Mouse (Mus musculus) liver, embryonic 13.5 days (tissue): ENCODE results near the gene Aoc3. TPM values are rescaled to one million over a fixed set of nuclear protein-coding genes. Genes with fewer than 3 reads are reported as not detected.
"Not testable (repeated sequence)": the region's sequence is repeated elsewhere in the genome, so short reads cannot be mapped to it uniquely, and the experiment has no call there.

Experiments used
- ATAC-seq: fragments of 200-750 bp; cut with Nextera tagmentation; 2 replicates; pipeline ENCODE4 v1.8.0; 2017; ENCODE audit warnings: low read depth, mild to moderate bottlenecking, moderate number of reproducible peaks, moderate library complexity
- DNase-seq: peaks from one replicate; pipeline ENCODE4 v3.0.0; 2022
- H3K27ac ChIP-seq: fragments of 300-500 bp; sonication (generic); 2 replicates; pipeline ENCODE4 v1.5.1; 2015; ENCODE audit warnings: moderate library complexity, mild to moderate bottlenecking, inconsistent platforms
- H3K27me3 ChIP-seq: fragments of 300-500 bp; sonication (generic); 2 replicates; pipeline ENCODE4 v1.6.1; 2015; ENCODE audit warnings: mild to moderate bottlenecking, inconsistent platforms
- H3K36me3 ChIP-seq: fragments of 300-500 bp; sonication (generic); 2 replicates; pipeline ENCODE4 v1.6.1; 2015; ENCODE audit warnings: mild to moderate bottlenecking, inconsistent platforms
- H3K4me1 ChIP-seq: fragments of 300-500 bp; sonication (generic); replicated peaks from 2 replicates; pipeline ENCODE4 v1.6.1; 2015; ENCODE audit warnings: inconsistent platforms
- H3K4me2 ChIP-seq: fragments of 300-500 bp; sonication (generic); 2 replicates; pipeline ENCODE4 v1.6.1; 2015; ENCODE audit warnings: inconsistent platforms, mild to moderate bottlenecking, moderate library complexity
- H3K4me3 ChIP-seq: fragments of 300-500 bp; sonication (generic); replicated peaks from 2 replicates; pipeline ENCODE4 v1.5.1; 2015; ENCODE audit warnings: mild to moderate bottlenecking, inconsistent platforms
- H3K9ac ChIP-seq: fragments of 300-500 bp; sonication (generic); 2 replicates; pipeline ENCODE4 v1.6.1; 2015; ENCODE audit warnings: mild to moderate bottlenecking, inconsistent platforms
- H3K9me3 ChIP-seq: fragments of 300-500 bp; sonication (generic); replicated peaks from 2 replicates; pipeline ENCODE4 v1.6.1; 2016; ENCODE audit warnings: inconsistent platforms
- WGBS: fragments of 180-500 bp; shearing (Covaris S2); methylation state at CpG from one replicate; pipeline ENCODE4 v1.1.7; 2015; ENCODE audit not compliant: insufficient replicate concordance; 5-methylcytosine and 5-hydroxymethylcytosine counted together
- polyA plus RNA-seq: library from polyadenylated mRNA; unstranded; fragments of >200 nt; fragmentation: Nextera tagmentation; extraction: Ambion mirVana; gene quantifications from 2 replicates; pipeline ENCODE4 v1.2.1, GENCODE M21; 2015

Gene Aoc3
- polyA plus RNA-seq, 1 experiment from 2014 or later: 0.07 TPM

DNA sequence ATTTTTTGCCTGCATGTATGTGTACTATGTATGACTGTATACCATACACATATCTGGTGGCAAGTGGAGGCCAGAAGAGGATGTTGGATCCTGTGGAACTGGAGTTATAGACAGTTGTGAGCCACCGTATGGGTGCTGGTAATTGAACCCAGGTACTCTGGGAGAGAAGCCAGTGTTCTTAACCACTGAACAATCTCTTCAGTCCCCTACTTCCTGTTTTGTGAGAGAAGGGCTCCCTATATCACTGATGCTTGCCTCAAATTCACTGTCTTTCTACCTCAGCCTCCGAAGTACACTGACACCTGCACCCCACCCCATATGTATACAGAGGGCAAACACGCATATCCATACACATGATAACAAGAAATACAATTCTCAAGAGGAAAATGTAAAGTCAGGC, 19.3 kb upstream of the Aoc3 start:
- Histone ChIP-seq H3K27ac (peak overlapping the region; percentile 49), H3K4me2 (no peak overlapping the region), H3K9ac (no peak overlapping the region), H3K4me3 (no peak overlapping the region), H3K36me3 (no peaks in the 10 kb centered on the region), H3K4me1 (peaks cover 30% of the 10 kb centered on the region), H3K27me3 (peaks cover 10% of the 10 kb centered on the region), H3K9me3 (no peaks in the 10 kb centered on the region)
- 61% methylated on average over 3 of the region's 3 CpGs for WGBS
- DNase-seq: no peak
- no peak for ATAC-seq

DNA sequence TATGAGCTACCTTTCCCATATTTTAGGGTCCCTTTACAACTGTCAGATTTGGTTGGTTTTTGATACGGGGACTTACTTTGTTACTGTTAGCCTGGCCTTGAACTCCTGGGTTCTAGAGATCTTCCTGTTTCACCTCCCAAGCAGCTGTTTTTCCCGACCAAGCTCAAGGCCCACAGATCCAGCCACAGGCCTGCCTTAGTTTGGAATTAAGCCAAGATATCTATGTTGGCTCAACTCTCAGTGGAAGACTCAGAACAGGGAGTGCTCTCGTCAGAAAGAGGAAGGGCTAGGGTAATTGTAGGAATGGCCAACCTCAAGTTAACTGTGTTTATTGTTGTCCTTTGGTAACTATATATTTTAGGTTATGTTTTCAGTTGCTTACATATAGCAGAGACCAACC, 18.3 kb upstream of the Aoc3 start:
- WGBS: 43% methylated on average over 3 of the region's 3 CpGs
- H3K36me3 ChIP-seq: no peaks in the 10 kb centered on the region
- H3K9ac ChIP-seq: no peak overlapping the region
- no peaks in the 10 kb centered on the region for H3K9me3 ChIP-seq
- H3K4me1 ChIP-seq: peaks cover 33% of the 10 kb centered on the region
- H3K4me2 ChIP-seq: no peak overlapping the region
- no peak overlapping the region for H3K4me3 ChIP-seq
- H3K27me3 ChIP-seq: no peaks in the 10 kb centered on the region
- DNase-seq (no peak), ATAC-seq (no peak)
- peak overlapping the region; percentile 25; the same call in 1 of the 2 replicates for H3K27ac ChIP-seq

DNA sequence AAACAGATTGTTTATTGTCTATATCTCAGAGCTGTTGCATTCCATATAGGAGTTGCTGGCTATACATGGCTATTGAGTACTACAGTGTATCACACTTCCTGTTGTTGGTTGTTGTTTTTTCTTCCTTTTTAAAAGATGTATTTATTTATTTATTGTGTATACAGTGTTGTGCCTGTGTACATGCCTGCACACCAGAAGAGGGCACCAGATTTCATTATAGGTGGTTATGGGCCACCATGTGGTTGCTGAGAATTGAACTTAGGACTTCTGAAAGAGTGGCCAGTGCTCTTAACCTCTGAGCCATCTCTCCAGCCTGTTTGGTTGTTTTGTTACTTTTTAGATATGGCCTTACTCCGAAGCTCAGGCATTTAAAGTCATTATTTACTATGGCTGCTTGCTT, 15.8 kb upstream of the Aoc3 start:
- Histone ChIP-seq H3K27me3 (no peaks in the 10 kb centered on the region), H3K9me3 (no peaks in the 10 kb centered on the region), H3K4me2 (peak overlapping the region; percentile 72), H3K9ac (no peak overlapping the region), H3K27ac (peak overlapping the region; percentile 96), H3K36me3 (peaks cover 22% of the 10 kb centered on the region), H3K4me3 (no peak overlapping the region), H3K4me1 (peaks cover 51% of the 10 kb centered on the region)
- ATAC-seq (no peak), DNase-seq (no peak)
- WGBS: 93% methylated on average over 1 of the region's 1 CpGs

DNA sequence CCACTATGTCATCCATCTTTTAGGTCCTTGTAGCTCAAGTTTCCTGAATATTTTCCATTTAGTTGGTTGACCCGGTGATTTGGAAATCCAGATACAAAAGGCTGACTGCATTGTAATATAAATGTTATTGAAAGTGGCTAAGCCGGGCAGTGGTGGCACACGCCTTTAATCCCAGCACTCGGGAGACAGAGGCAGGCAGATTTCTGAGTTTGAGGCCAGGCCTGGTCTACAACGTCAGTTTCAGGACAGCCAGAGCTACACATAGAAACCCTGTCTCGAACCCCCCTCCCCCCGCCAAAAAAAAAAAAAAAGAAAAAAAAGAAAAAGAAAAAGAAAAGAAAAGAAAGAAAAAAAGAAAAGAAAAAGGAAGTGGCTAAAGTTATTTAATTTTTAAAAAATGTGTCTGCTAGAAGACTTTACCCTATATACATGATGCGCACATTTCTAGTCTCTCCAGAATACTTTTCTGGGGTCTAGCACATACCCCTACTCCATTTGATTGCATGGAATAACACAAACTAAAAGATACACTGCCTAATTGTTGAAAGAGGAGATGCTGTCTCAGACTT, 15.2 kb upstream of the Aoc3 start:
- H3K9ac ChIP-seq: peak overlapping the region; percentile 99
- H3K4me1 ChIP-seq: peaks cover 52% of the 10 kb centered on the region
- H3K4me2 ChIP-seq: peak overlapping the region; percentile 72
- ATAC-seq (no peak), DNase-seq (no peak)
- no peaks in the 10 kb centered on the region for H3K27me3 ChIP-seq
- H3K27ac ChIP-seq: peak overlapping the region; percentile 96
- 56% methylated on average over 8 of the region's 8 CpGs for WGBS
- H3K9me3 ChIP-seq: no peaks in the 10 kb centered on the region
- H3K4me3 ChIP-seq: peak overlapping the region; percentile 98
- H3K36me3 ChIP-seq: peaks cover 28% of the 10 kb centered on the region

DNA sequence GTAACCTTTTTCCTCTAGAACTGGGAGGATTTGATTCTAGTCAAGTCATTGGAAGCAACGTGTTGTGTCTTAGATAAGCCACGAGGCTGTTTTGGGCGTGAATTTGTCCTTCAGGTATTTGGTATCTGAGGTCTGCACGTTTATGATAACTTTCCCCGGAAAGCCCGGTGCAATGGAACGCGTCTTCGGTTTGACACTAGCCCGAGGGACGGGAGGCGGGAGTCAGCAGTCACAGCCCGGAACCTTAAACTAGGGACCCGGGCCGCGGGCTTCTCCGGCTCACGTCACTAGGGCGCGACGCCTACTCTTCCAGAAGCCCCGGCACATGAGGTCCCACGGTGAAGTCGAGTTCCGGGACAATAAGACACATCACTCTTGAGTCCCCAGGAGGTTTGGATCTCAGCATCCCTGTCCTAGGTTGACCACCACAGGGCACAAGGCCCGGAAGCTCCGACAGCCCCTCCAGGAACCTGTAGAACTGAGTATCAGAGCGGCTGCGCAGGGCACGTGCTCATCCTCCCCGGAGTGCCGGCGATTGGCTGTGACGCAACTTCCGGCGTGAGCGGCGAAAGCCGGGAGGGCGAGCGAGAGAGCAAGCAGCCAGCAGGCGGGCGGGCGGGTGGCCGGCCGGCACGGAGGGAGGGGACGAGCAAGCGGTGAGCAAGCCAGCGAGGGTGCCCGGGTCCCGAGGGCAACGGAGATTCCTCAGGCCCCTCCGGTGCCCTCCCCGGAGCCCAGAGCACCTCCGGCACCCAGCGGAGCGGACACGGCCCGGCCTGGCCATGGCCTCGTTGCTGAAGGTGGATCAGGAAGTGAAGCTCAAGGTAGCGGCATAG, 14.5 kb upstream of the Aoc3 start, which contains the start of gene Psme3:
Gene Psme3 (plus strand): TSS at position 549 of the 836 bp plus-strand sequence.
- peak within 1 kb of the TSS; percentile 98 for H3K4me3 ChIP-seq

DNA sequence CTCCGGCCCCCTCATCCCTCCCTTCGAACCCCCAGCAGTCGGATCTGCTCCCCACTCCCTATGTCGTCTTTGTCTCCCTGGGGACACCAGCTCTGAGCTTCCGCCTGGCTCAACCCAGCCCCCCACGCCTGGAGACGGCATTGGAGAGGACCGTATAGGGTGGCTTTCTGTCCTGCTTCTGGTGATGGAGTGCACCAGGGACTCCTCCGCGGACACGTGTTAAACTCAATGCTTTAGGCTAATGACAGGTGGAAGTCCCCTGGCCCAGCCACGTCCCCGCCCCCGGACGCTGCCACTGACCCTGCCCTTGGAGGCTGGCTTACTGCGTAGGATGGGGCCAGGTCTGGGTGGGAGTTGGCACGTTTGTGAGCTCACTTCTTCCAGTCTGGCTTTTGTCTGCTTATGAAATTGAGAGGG, 13.9 kb upstream of the Aoc3 start:
- DNase-seq (peak; percentile 65), ATAC-seq (peak; percentile 62)
- no peaks in the 10 kb centered on the region for H3K9me3 ChIP-seq
- no peaks in the 10 kb centered on the region for H3K27me3 ChIP-seq
- WGBS: under 1% methylated on average over 17 of the region's 17 CpGs
- peak overlapping the region; percentile 99 for H3K9ac ChIP-seq
- H3K27ac ChIP-seq: peak overlapping the region; percentile 96
- H3K4me1 ChIP-seq: peaks cover 52% of the 10 kb centered on the region
- peak overlapping the region; percentile 72 for H3K4me2 ChIP-seq
- peak overlapping the region; percentile 98 for H3K4me3 ChIP-seq
- peaks cover 41% of the 10 kb centered on the region for H3K36me3 ChIP-seq

More for the DNA sequence above, 14.5 kb upstream of the Aoc3 start, which contains the start of gene Psme3:
- peaks cover 35% of the 10 kb centered on the region for H3K36me3 ChIP-seq
- under 1% methylated on average over 62 of the region's 62 CpGs for WGBS
- peaks cover 52% of the 10 kb centered on the region for H3K4me1 ChIP-seq
- H3K9ac ChIP-seq: peak within 1 kb of the TSS; percentile 99
- H3K27ac ChIP-seq: peak within 1 kb of the TSS; percentile 96
- ATAC-seq (peak; percentile 90), DNase-seq (peak; percentile 90)
- no peaks in the 10 kb centered on the region for H3K9me3 ChIP-seq
- H3K27me3 ChIP-seq: no peaks in the 10 kb centered on the region
- H3K4me2 ChIP-seq: peak within 1 kb of the TSS; percentile 72

DNA sequence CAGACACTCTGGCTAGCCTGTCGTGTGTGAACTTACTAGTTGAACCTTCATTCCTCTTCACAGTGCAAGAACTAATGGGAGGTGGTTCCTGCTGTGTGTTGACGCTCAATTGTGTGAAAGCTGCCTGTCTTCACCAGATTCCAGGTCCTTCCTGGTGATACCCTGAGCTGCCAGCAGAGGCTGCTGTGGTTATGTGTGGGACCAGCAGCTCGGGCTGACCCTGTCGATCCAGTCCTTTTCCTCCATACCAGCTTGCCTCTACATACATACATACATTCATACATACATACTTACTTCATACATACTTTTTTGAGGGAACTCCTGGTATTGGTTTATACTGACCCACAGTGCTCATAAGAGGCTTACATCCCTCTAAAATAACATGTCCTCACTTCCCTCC, 6.8 kb upstream of the Aoc3 start:
- Histone ChIP-seq H3K9me3 (no peaks in the 10 kb centered on the region), H3K4me3 (no peak overlapping the region), H3K27me3 (no peaks in the 10 kb centered on the region), H3K4me2 (no peak overlapping the region), H3K27ac (no peak overlapping the region), H3K4me1 (peaks cover 10% of the 10 kb centered on the region), H3K9ac (no peak overlapping the region), H3K36me3 (peaks cover 88% of the 10 kb centered on the region)
- WGBS: 49% methylated on average over 4 of the region's 4 CpGs
- DNase-seq: peak; percentile 48
- ATAC-seq: peak; percentile 30; the same call in 1 of the 2 replicates

DNA sequence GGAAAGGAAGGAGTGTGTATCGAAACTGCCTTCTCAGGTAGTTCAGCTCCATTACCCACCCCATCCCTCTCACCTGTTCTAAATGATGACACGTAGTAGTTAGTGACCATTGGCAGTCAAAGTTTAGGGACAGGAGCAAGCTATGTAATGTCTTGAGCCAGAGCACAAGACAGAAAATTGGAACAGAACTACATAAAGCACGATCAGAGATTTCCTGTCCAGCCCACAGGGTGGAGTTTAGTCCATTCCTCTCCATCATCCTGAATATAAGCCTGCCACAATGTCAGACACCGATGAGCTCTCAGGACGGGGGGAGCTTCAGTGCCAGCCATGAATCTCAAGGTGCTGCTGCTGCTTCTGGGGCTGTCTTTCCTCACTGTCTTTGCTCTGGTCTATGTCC, 5.6 kb upstream of the Aoc3 start, which contains the start of gene Aoc2:
Gene Aoc2 (plus strand): TSS at position 301 of the 400 bp plus-strand sequence.
- Histone ChIP-seq H3K4me3 (no peak within 1 kb of the TSS), H3K4me1 (no peaks in the 10 kb centered on the region), H3K27me3 (no peaks in the 10 kb centered on the region), H3K27ac (no peak within 1 kb of the TSS), H3K9ac (no peak within 1 kb of the TSS), H3K36me3 (peaks cover 82% of the 10 kb centered on the region), H3K9me3 (no peaks in the 10 kb centered on the region), H3K4me2 (no peak within 1 kb of the TSS)
- WGBS: 82% methylated on average over 5 of the region's 5 CpGs
- DNase-seq: no peak
- ATAC-seq: no peak

DNA sequence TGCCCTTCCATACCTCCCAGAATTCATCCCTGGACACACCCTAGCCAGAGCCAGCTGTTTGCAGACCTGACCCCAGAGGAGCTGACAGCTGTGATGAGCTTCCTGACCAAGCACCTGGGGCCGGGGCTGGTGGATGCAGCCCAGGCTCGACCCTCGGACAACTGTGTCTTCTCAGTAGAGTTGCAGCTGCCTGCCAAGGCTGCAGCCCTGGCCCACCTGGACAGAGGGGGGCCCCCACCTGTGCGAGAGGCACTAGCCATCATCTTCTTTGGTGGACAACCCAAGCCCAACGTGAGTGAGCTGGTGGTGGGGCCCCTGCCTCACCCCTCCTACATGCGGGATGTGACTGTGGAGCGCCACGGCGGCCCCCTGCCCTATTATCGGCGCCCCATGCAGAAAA, 5.2 kb upstream of the Aoc3 start:
- peaks cover 78% of the 10 kb centered on the region for H3K36me3 ChIP-seq
- WGBS: 86% methylated on average over 11 of the region's 11 CpGs
- not testable (repeated sequence) for H3K4me1 ChIP-seq, H3K27ac ChIP-seq, H3K9me3 ChIP-seq, H3K4me3 ChIP-seq, DNase-seq, H3K9ac ChIP-seq, H3K27me3 ChIP-seq, H3K4me2 ChIP-seq
- ATAC-seq: 0 out of 2 replicates have a peak, but pooled peaks have one; percentile 11

DNA sequence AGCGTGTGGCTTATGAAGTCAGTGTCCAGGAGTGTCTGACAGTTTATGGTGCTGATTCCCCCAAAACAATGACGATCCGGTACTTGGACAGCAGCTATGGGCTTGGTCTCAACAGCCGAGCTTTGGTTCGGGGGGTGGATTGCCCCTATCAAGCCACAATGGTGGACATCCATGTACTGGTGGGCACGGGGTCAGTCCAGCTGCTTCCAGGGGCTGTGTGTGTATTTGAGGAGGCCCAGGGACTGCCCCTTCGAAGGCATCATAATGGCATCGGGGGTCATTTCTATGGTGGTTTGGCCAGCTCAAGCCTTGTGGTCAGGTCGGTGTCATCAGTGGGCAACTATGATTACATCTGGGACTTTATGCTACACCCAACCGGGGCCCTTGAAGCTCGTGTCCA, 4.3 kb upstream of the Aoc3 start:
- 81% methylated on average over 11 of the region's 11 CpGs for WGBS
- Histone ChIP-seq H3K27ac (no peak overlapping the region), H3K27me3 (no peaks in the 10 kb centered on the region), H3K4me1 (no peaks in the 10 kb centered on the region), H3K4me2 (no peak overlapping the region), H3K9ac (no peak overlapping the region), H3K4me3 (no peak overlapping the region), H3K9me3 (no peaks in the 10 kb centered on the region), H3K36me3 (peaks cover 68% of the 10 kb centered on the region)
- ATAC-seq (no peak), DNase-seq (no peak)

DNA sequence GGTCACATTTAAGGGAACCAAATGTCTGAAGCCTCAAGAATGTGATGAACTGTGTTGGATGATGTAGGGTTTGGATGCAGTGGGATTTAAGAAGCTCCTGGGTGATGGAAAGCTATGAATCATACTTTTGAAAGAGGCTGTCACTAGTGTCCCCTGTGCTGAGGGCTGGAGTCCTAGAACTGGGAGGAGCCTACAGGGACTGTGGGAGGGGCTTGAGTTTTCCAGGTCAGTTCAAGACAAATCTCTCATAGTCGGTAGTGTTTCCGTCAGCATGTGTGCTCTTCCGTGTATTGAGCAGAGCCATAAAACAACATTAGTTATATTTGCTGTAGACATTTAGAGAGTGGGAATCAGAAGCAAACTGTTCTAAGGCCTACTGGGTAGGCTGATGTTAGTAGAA, 3.1 kb upstream of the Aoc3 start:
- no peaks in the 10 kb centered on the region for H3K4me1 ChIP-seq
- H3K27me3 ChIP-seq: no peaks in the 10 kb centered on the region
- H3K36me3 ChIP-seq: peaks cover 56% of the 10 kb centered on the region
- 50% methylated on average over 3 of the region's 3 CpGs for WGBS
- H3K27ac ChIP-seq: peak overlapping the region; percentile 0; the same call in 1 of the 2 replicates
- no peak overlapping the region for H3K9ac ChIP-seq
- no peak overlapping the region for H3K4me2 ChIP-seq
- ATAC-seq: no peak
- H3K4me3 ChIP-seq: no peak overlapping the region
- H3K9me3 ChIP-seq: no peaks in the 10 kb centered on the region
- no peak for DNase-seq
